Mouse (Mus musculus) embryonic facial prominence, embryonic 12.5 days (tissue): ENCODE measurements around the gene Sipa1l3. TPM values are rescaled to one million over a fixed set of nuclear protein-coding genes. Genes with fewer than 3 reads are reported as not detected.

Experiments
- ATAC-seq: fragments of 200-750 bp; cut with Nextera tagmentation; 2 replicates; pipeline ENCODE4 v1.8.0; 2017; ENCODE audit not compliant: insufficient number of reproducible peaks, insufficient read depth, low FRiP score, low TSS enrichment
- H3K27ac ChIP-seq: fragments of 300-500 bp; sonication (generic); 2 replicates; pipeline ENCODE4 v1.5.1; 2016; ENCODE audit warnings: mild to moderate bottlenecking
- H3K27me3 ChIP-seq: fragments of 300-500 bp; sonication (generic); 2 replicates; pipeline ENCODE4 v1.6.1; 2016; ENCODE audit warnings: mild to moderate bottlenecking, moderate library complexity
- H3K36me3 ChIP-seq: fragments of 300-500 bp; sonication (generic); 2 replicates; pipeline ENCODE4 v1.6.1; 2016; ENCODE audit warnings: mild to moderate bottlenecking
- H3K4me1 ChIP-seq: fragments of 300-500 bp; sonication (generic); 2 replicates; pipeline ENCODE4 v1.6.1; 2016
- H3K4me2 ChIP-seq: fragments of 300-500 bp; sonication (generic); replicated peaks from 2 replicates; pipeline ENCODE4 v1.6.1; 2016; ENCODE audit warnings: mild to moderate bottlenecking, moderate library complexity
- H3K4me3 ChIP-seq: fragments of 300-500 bp; sonication (generic); 2 replicates; pipeline ENCODE4 v1.5.1; 2016; ENCODE audit warnings: mild to moderate bottlenecking
- H3K9ac ChIP-seq: fragments of 300-500 bp; sonication (generic); 2 replicates; pipeline ENCODE4 v1.6.1; 2016; ENCODE audit warnings: mild to moderate bottlenecking, moderate library complexity
- H3K9me3 ChIP-seq: fragments of 300-500 bp; sonication (generic); 2 replicates; pipeline ENCODE4 v1.6.1; 2016; ENCODE audit warnings: mild to moderate bottlenecking, moderate library complexity
- WGBS: fragments of 180-500 bp; shearing (Covaris S2); methylation state at CpG from one replicate; pipeline ENCODE4 v1.1.7; 2016; 5-methylcytosine and 5-hydroxymethylcytosine counted together
- polyA plus RNA-seq: library from polyadenylated mRNA; unstranded; fragments of >200 nt; fragmentation: Nextera tagmentation; extraction: Ambion mirVana; gene quantifications from 2 replicates; pipeline ENCODE4 v1.2.1, GENCODE M21; 2016

The Sipa1l3 gene
- polyA plus RNA-seq, 1 experiment from 2014 or later, result 16.3 TPM

- Histone ChIP-seq H3K9me3 (no peaks in the 10 kb centered on the region), H3K9ac (no peak overlapping the region), H3K36me3 (no peaks in the 10 kb centered on the region), H3K4me2 (no peak overlapping the region), H3K27ac (no peak overlapping the region), H3K4me1 (no peaks in the 10 kb centered on the region), H3K4me3 (no peak overlapping the region), H3K27me3 (no peaks in the 10 kb centered on the region)
- WGBS, result 2% methylated on average over 5 of the region's 5 CpGs
- no peak for ATAC-seq
Observed at GRCm38 (mm10) chr7:29523700-29524099, 5.3 kb upstream of the Sipa1l3 start.

- no peaks in the 10 kb centered on the region for H3K36me3 ChIP-seq
- no peak for ATAC-seq
- H3K4me2 ChIP-seq, result no peak overlapping the region
- WGBS, result 59% methylated on average over 5 of the region's 5 CpGs
- peaks cover 9% of the 10 kb centered on the region; the same call in 1 of the 2 replicates for H3K4me1 ChIP-seq
- no peak overlapping the region for H3K9ac ChIP-seq
- no peak overlapping the region for H3K27ac ChIP-seq
- H3K4me3 ChIP-seq, result no peak overlapping the region
- H3K9me3 ChIP-seq, result no peaks in the 10 kb centered on the region
- no peaks in the 10 kb centered on the region for H3K27me3 ChIP-seq
Observed at GRCm38 (mm10) chr7:29521841-29522575, 3.6 kb upstream of the Sipa1l3 start.

GRCm38 (mm10) chr7:29521365-29521764 lies 2.9 kb upstream of the Sipa1l3 start:
- Histone ChIP-seq H3K27me3 (no peaks in the 10 kb centered on the region), H3K4me3 (no peak overlapping the region), H3K9ac (no peak overlapping the region), H3K4me1 (peaks cover 15% of the 10 kb centered on the region; the same call in 1 of the 2 replicates), H3K4me2 (no peak overlapping the region), H3K9me3 (no peaks in the 10 kb centered on the region), H3K36me3 (no peaks in the 10 kb centered on the region), H3K27ac (no peak overlapping the region)
- no peak for ATAC-seq
- WGBS, result 71% methylated on average over 5 of the region's 5 CpGs

- WGBS, result 82% methylated on average over 2 of the region's 2 CpGs
- Histone ChIP-seq H3K27ac (no peak overlapping the region), H3K27me3 (no peaks in the 10 kb centered on the region), H3K9ac (no peak overlapping the region), H3K9me3 (no peaks in the 10 kb centered on the region), H3K36me3 (no peaks in the 10 kb centered on the region), H3K4me3 (no peak overlapping the region), H3K4me2 (no peak overlapping the region), H3K4me1 (peaks cover 15% of the 10 kb centered on the region; the same call in 1 of the 2 replicates)
- no peak for ATAC-seq
Observed at GRCm38 (mm10) chr7:29520794-29521193, 2.4 kb upstream of the Sipa1l3 start.

GRCm38 (mm10) chr7:29519211-29519550 lies 740 bp upstream of the Sipa1l3 start:
- no peaks in the 10 kb centered on the region for H3K36me3 ChIP-seq
- H3K4me3 ChIP-seq, result peak overlapping the region; percentile 85
- H3K9me3 ChIP-seq, result no peaks in the 10 kb centered on the region
- H3K9ac ChIP-seq, result peak overlapping the region; percentile 84
- WGBS, result under 1% methylated on average over 19 of the region's 19 CpGs
- peak overlapping the region; percentile 72 for H3K4me2 ChIP-seq
- H3K27me3 ChIP-seq, result no peaks in the 10 kb centered on the region
- peak overlapping the region; percentile 85; the same call in 1 of the 2 replicates for H3K27ac ChIP-seq
- H3K4me1 ChIP-seq, result peaks cover 21% of the 10 kb centered on the region; the same call in 1 of the 2 replicates
- no peak for ATAC-seq

GRCm38 (mm10) chr7:29518054-29518420 lies 404 bp downstream of the Sipa1l3 start:
- WGBS, result under 1% methylated on average over 28 of the region's 28 CpGs
- Histone ChIP-seq H3K27me3 (no peaks in the 10 kb centered on the region), H3K4me1 (peaks cover 21% of the 10 kb centered on the region; the same call in 1 of the 2 replicates), H3K4me2 (peak overlapping the region; percentile 72), H3K9me3 (no peaks in the 10 kb centered on the region), H3K4me3 (peak overlapping the region; percentile 85), H3K27ac (no peak overlapping the region), H3K9ac (peak overlapping the region; percentile 84), H3K36me3 (no peaks in the 10 kb centered on the region)
- ATAC-seq, result 0 out of 2 replicates have a peak, but pooled peaks have one; percentile 11

- Histone ChIP-seq H3K4me2 (peak overlapping the region; percentile 72), H3K27ac (no peak overlapping the region), H3K4me1 (peaks cover 23% of the 10 kb centered on the region), H3K36me3 (no peaks in the 10 kb centered on the region), H3K27me3 (no peaks in the 10 kb centered on the region), H3K9ac (0 out of 2 replicates have a peak overlapping the region, but pooled peaks have one; percentile 84), H3K9me3 (no peaks in the 10 kb centered on the region), H3K4me3 (peak overlapping the region; percentile 85)
- WGBS, result 73% methylated on average over 5 of the region's 5 CpGs
- ATAC-seq, result no peak
Observed at GRCm38 (mm10) chr7:29517178-29517577, 1.3 kb downstream of the Sipa1l3 start.

- Histone ChIP-seq H3K36me3 (no peaks in the 10 kb centered on the region), H3K27ac (no peak overlapping the region), H3K9me3 (no peaks in the 10 kb centered on the region), H3K27me3 (no peaks in the 10 kb centered on the region), H3K4me1 (peaks cover 38% of the 10 kb centered on the region), H3K4me2 (no peak overlapping the region), H3K9ac (no peak overlapping the region), H3K4me3 (no peak overlapping the region)
- 84% methylated on average over 3 of the region's 3 CpGs for WGBS
- ATAC-seq, result no peak
Observed at GRCm38 (mm10) chr7:29515652-29516051, 2.8 kb downstream of the Sipa1l3 start.

- Histone ChIP-seq H3K36me3 (no peaks in the 10 kb centered on the region), H3K4me3 (no peak overlapping the region), H3K4me2 (no peak overlapping the region), H3K4me1 (peaks cover 41% of the 10 kb centered on the region), H3K9ac (no peak overlapping the region), H3K27ac (0 out of 2 replicates have a peak overlapping the region, but pooled peaks have one; percentile 43), H3K27me3 (no peaks in the 10 kb centered on the region), H3K9me3 (no peaks in the 10 kb centered on the region)
- ATAC-seq, result no peak
- 44% methylated on average over 4 of the region's 4 CpGs for WGBS
Observed at GRCm38 (mm10) chr7:29512729-29513128, 5.7 kb downstream of the Sipa1l3 start.

GRCm38 (mm10) chr7:29511598-29512275 lies 6.7 kb downstream of the Sipa1l3 start:
- ATAC-seq, result no peak
- 56% methylated on average over 9 of the region's 9 CpGs for WGBS
- Histone ChIP-seq H3K9ac (no peak overlapping the region), H3K9me3 (no peaks in the 10 kb centered on the region), H3K27ac (0 out of 2 replicates have a peak overlapping the region, but pooled peaks have one; percentile 41), H3K4me3 (no peak overlapping the region), H3K36me3 (no peaks in the 10 kb centered on the region), H3K4me1 (peaks cover 31% of the 10 kb centered on the region), H3K27me3 (no peaks in the 10 kb centered on the region), H3K4me2 (no peak overlapping the region)

GRCm38 (mm10) chr7:29508522-29508921 lies 9.9 kb downstream of the Sipa1l3 start:
- H3K9me3 ChIP-seq, result no peaks in the 10 kb centered on the region
- peaks cover 44% of the 10 kb centered on the region for H3K4me1 ChIP-seq
- H3K4me3 ChIP-seq, result no peak overlapping the region
- ATAC-seq, result no peak
- H3K9ac ChIP-seq, result no peak overlapping the region
- 95% methylated on average over 7 of the region's 7 CpGs for WGBS
- H3K27me3 ChIP-seq, result no peaks in the 10 kb centered on the region
- no peak overlapping the region for H3K4me2 ChIP-seq
- no peaks in the 10 kb centered on the region for H3K36me3 ChIP-seq
- no peak overlapping the region for H3K27ac ChIP-seq
